Mouse (Mus musculus) gonadal fat pad, adult 2 months (tissue): Measurements from ENCODE around the gene Slc35f2. TPM values are rescaled to one million over a fixed set of nuclear protein-coding genes. Genes with fewer than 3 reads are reported as not detected.

ENCODE experiments used
- DNase-seq: peaks from one replicate; pipeline ENCODE4 v3.0.0-alpha.2; 2012; ENCODE audit warnings: low read depth
- polyA plus RNA-seq: library from polyadenylated mRNA; depleted of rRNA; stranded (reverse); fragments of >200 nt; gene quantifications from 2 replicates; pipeline ENCODE4 v1.2.3, GENCODE M21; 2012; rRNA removed

Slc35f2 gene
- polyA plus RNA-seq, 1 experiment = 116 TPM

DNA sequence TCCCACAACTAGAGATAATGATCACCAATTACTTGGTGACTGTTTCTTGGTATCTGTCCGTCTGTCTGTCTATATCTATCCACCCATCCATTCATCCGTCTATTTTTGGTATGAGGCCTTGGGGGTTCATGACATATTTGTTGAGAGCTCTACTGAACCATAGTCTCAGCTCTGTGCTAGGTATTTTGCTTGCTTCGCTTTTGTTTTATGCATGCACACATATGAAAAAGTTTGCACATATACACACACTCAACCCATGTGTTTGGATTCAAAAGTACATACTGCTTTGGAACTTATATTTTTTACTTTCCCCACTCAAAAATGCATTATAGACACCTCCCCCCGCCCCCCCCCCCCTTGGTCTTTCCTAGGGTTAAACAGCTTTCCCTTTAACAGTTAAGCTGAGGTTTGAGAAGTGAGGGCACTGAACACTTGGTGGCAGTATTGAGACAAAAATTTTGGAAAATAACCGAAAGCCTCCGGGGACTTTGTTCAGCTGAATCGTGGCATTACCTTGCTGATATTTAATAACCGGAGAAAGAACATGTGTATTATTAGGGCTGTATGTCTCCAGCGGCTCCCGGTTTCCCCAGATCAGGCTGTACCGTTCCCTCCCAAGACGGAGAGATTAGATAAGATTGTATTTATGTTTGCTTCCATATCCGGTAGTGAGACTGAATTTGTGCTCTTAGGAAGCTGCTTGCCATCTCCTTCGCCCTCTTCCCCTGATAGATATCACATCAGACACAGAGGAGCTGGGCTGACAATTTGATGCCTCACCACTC lies 57.9 kb downstream of the Slc35f2 start:
- no peak for DNase-seq

DNA sequence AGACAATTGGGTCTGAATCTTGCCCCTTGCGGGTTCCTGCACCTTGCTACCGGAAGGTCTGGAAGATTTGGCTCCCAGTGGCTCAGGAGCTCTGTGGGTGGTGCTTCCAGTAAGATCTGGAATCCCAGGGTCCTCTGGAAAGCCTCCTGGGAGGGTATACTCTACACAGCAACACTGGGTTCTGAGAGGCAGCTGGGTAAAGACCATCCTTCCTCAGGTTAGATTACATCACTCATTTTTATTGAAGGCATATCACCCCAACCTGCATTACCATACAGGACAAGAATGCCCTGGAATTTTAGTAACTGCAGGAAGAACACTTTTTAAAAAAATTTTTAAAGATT lies 58.5 kb downstream of the Slc35f2 start:
- DNase-seq = no peak

DNA sequence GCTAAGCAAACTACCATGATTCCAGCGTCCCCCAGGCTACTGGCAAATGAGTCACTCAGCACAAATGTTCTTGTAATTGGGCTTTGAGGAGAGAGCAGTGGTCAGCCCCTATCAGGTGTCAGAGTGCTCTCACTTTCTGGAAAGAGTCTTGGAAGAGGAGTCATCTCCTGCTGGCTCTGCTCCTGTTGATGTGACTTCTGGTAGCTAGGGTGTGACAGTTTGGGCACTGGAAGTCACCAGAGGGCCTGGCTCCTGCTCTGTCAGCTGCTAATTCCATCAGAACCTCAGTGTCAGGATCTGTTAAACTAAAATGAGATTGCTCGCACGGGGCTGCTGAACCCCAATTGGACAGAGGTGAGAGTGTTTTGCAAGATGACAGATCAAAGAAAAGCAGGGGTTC lies 63.7 kb downstream of the Slc35f2 start:
- DNase-seq = no peak

DNA sequence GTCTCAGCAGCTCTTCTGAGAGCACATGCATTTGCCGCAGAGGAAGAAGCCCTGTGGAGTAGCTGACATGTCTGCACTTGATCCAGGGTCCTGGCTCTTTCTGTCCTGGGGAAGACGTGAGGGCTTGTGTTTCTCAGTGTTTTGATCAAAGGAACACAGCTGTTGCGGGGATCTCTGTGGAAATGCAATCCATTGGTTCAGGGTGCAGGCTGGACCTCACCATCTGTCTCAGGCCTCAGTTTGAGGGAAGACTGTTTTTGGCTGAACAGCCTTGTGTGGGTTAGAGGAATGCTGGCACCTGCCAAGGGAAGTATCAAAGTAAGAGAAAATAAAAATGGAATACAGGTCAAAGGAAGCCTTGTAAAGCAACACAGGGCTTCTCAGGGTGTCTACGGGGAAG lies 64.6 kb downstream of the Slc35f2 start:
- DNase-seq = no peak

DNA sequence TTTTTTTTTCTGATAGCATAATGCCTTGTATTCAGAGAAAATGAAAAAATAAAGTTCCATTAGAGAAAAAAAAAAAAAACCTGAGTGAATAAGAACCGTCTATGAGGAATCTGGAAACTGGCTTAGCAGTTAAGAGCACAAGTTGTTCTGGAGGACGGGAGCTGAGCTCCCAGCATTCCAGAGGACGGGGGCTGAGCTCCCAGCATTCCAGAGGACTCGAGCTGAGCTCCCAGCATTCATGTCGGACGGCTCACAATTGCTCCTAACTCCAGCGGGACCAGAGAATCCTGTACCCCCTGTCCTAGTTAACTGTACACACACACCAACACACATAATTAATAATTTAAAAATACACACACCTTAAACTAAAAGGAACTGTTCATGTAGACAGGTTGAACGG lies 67.5 kb downstream of the Slc35f2 start:
- no peak for DNase-seq

DNA sequence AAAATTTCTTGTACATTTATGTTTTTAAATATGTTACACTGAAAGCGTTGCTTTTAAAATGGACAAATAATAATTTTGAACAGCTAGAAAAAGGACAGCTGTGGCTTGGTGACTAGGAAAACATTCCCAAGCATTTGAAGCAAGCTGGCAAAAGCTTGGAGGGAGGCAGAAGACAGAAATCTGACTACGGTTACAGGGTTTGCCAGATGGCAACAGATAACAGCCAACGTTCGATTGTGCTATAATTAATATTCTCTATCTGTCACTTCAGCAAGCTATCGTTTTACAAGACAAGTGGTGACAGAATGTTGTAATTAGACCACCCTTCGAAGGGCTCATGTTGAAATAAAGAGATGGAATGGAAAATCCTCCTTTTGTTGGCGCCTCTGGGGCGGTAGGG lies 77.2 kb downstream of the Slc35f2 start:
- no peak for DNase-seq

DNA sequence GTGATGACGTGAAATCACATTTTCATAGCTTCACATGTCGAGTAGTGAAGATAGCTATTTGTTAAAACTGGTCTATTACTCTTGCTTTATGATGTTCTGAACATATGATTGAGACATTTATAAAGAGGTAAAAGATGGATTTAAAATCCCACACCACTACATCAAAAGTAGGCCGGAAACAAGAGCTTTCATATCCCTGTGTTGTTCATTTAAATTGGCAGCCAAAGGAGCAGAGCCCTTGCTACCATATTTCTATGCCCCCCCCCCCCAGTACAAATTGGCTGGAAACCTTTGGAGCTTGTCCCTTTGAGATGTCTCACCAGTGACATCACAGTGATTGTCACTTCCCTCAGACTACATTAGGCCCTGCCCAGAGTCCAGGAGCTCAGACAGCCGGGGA lies 78.5 kb downstream of the Slc35f2 start, which contains the start of gene Sln:
Sln (plus strand) TSS at position 301 of the 400 bp plus-strand sequence.
- DNase-seq = no peak

DNA sequence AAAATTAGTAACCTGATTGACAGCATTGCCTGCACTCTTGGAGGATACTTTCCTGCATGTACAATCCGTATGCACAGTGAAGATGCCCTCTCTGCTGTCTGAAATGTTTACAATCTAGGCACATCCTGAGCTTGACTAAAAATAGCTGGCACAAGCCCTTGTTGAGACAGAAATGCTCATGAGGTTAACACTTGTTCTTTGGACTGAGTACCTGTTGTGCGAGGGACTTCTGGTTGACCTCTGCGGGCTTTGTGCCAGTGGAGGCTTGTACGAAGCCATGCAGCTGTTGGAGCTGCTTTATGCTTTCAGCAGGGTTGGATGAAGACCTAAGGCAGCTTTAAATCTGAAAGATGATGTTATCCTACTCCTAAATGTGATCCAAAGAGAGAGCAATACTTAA lies 80.8 kb downstream of the Slc35f2 start:
- no peak for DNase-seq

DNA sequence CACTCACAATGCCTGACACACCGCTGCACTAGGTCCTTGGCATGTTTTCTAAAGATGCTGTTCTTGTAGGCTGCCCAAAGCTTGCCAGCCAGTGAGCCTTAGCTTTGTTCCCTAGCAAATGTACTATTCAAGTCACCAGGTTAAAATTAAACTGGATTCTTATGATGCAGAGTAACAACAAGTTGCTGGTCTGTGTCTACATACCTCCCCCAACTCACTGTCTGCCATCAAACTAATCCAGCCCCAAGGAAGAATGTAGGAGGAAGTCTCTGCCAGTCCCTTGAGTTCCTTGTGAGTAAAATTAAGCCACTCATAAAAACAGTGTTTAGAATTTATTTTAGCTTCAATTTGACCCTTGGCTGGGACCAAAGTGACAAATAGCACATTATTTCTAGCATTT lies 82.3 kb downstream of the Slc35f2 start:
- no peak for DNase-seq

DNA sequence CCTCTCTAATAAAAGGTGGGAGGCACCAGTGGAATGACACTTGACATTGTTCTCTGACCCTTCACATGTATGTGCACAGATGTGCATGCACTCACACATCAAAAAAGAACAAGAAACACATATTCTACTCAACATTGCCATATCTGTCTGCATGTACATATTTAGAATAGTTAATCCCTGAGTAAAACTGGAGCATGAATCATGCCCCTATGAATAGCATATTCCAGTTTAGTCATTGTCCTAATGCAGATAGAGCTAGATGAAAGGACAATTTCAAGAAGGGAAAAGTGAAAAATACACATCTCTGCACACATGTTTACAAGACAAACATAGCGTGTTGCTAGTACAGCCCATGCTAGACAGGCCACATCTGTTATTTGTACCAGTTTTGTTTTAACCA lies 83.2 kb downstream of the Slc35f2 start:
- no peak for DNase-seq

DNA sequence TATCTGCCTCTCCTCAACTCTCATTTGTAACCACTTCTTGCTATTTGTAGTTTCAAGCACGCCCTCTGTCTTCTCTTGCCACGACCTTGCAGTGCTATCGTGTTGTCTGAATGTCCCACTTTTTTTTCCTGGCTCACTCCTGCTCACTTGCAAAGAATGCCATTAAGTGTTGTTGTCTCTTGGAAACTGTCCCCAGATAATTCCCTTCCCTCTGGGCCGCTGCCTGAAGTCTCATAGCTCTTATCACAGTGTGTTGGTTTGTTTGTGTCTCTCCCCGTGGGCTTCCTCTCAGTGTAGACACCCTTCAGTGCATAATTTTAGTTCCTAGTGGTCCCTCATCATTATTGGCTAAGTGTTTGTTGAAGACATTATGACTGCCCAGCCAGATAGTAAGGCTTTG lies 86.5 kb downstream of the Slc35f2 start:
- DNase-seq = no peak

Other genes starting within 250 kb of the Slc35f2 start
- gene Atm, start 234.8 kb upstream of the Slc35f2 start, polyA plus RNA-seq = 2.2 and 3.2 TPM in 2 replicates
- gene Npat, start 234.5 kb upstream of the Slc35f2 start, polyA plus RNA-seq = 2.9 and 6.2 TPM in 2 replicates
- 44.8 and 49.2 TPM in 2 replicates for gene Acat1, start 161.2 kb upstream of the Slc35f2 start, polyA plus RNA-seq
- 4.1 and 5.3 TPM in 2 replicates for gene Cul5, start 101.5 kb upstream of the Slc35f2 start, polyA plus RNA-seq
- 0.09 and 0.10 TPM in 2 replicates for gene Rab39, start 65.3 kb upstream of the Slc35f2 start, polyA plus RNA-seq
- gene Sln, start 78.6 kb downstream of the Slc35f2 start, polyA plus RNA-seq = 0.20 and 0.56 TPM in 2 replicates
- 1.2 and 1.4 TPM in 2 replicates for gene Elmod1, start 203.8 kb downstream of the Slc35f2 start, polyA plus RNA-seq